Mouse (Mus musculus) cerebellum, adult 2 months (tissue): ENCODE results near the gene Tnr. TPM values are rescaled to one million over a fixed set of nuclear protein-coding genes. Genes with fewer than 3 reads are reported as not detected.

Experiments used
- DNase-seq, 2 experiments: peaks; one replicate each; pipeline ENCODE4 v3.0.0; 2021
- H3K27ac ChIP-seq: fragments of 200-500 bp; 2 replicates; pipeline ENCODE4 v1.5.1; 2012; ENCODE audit warnings: low read length, control low read depth, inconsistent platforms; ENCODE audit not compliant: insufficient read depth
- H3K27me3 ChIP-seq: fragments of 200-500 bp; 2 replicates; pipeline ENCODE4 v1.6.1; 2012; ENCODE audit warnings: inconsistent platforms, mild to moderate bottlenecking, low read length, moderate library complexity; ENCODE audit not compliant: control insufficient read depth, insufficient read depth
- H3K4me1 ChIP-seq: fragments of 200-500 bp; 2 replicates; pipeline ENCODE4 v1.6.1; 2011; ENCODE audit warnings: low read length; ENCODE audit not compliant: control insufficient read depth, insufficient read depth
- H3K4me3 ChIP-seq: fragments of 200-500 bp; replicated peaks from 2 replicates; pipeline ENCODE3; 2011; ENCODE audit warnings: mild to moderate bottlenecking, low read depth, low read length, control low read depth; ENCODE audit not compliant: insufficient read depth
- CTCF ChIP-seq: fragments of 200-500 bp; IDR thresholded peaks from 2 replicates; pipeline ENCODE4 v1.5.1; 2011; ENCODE audit warnings: low read depth, mild to moderate bottlenecking, control low read depth, low read length, moderate library complexity, borderline replicate concordance; ENCODE audit not compliant: insufficient read depth
- POLR2A ChIP-seq: fragments of 200-500 bp; IDR thresholded peaks from 2 replicates; pipeline ENCODE4 v1.6.1; 2011; ENCODE audit warnings: low read length, control low read depth, borderline replicate concordance; ENCODE audit not compliant: insufficient read depth
- WGBS: fragments of 180-500 bp; shearing (Covaris S2); methylation state at CpG from one replicate; pipeline ENCODE4 v1.1.7; 2018; 5-methylcytosine and 5-hydroxymethylcytosine counted together
- polyA plus RNA-seq: library from polyadenylated mRNA; depleted of rRNA; stranded (reverse); fragments of >200 nt; gene quantifications from 2 replicates; pipeline ENCODE4 v1.2.3, GENCODE M21; 2012

Gene Tnr
- polyA plus RNA-seq, 1 experiment: 22.7 TPM

DNA sequence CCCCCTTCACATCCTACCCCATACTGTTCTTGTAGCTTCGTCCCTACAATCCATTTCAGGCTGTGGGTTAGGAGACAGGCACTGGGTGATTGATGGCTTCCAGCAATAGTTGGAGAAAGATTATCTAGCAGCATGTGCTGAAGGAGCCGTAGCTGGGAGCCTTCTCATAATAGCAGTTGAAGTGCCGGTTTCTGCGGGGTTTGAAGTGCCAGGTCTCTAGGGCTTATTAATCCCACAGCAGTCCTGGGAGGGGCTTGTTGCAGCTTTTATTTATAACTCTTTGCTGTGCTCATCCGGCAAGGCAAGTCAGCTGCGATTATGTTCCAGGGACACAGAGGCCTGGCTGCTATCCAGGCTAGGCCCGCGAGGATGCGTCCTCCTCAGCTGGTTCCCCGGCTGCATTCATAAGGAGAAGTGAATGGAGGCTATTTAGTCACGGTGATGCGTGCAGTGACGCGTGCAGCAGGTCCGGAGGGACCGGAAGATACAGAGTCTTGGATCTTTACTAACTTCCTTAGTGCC is 147.1 kb downstream of the Tnr start:
- peak; percentile 53 for DNase-seq
- H3K4me3 ChIP-seq: peak overlapping the region; percentile 36

GRCm38 (mm10) chr1:159671181-159671580 is 147.6 kb downstream of the Tnr start:
- Histone ChIP-seq H3K4me1 (peaks cover 8% of the 10 kb centered on the region; the same call in 1 of the 2 replicates), H3K27ac (no peak overlapping the region), H3K4me3 (peak overlapping the region; percentile 36), H3K27me3 (no peaks in the 10 kb centered on the region)
- TF ChIP-seq POLR2A: no peak
- TF ChIP-seq CTCF: no peak
- DNase-seq: no peak
- 56% methylated on average over 8 of the region's 8 CpGs for WGBS

More for the DNA sequence above, 147.1 kb downstream of the Tnr start:
- 10% methylated on average over 16 of the region's 16 CpGs for WGBS
- no peaks in the 10 kb centered on the region for H3K27me3 ChIP-seq
- TF ChIP-seq CTCF (no peak), POLR2A (no peak)
- no peak overlapping the region; the same call in 1 of the 2 replicates for H3K27ac ChIP-seq
- H3K4me1 ChIP-seq: peaks cover 8% of the 10 kb centered on the region; the same call in 1 of the 2 replicates

- no peak overlapping the region for H3K27ac ChIP-seq
- DNase-seq: no peak
- no peaks in the 10 kb centered on the region for H3K27me3 ChIP-seq
- H3K4me1 ChIP-seq: peaks cover 26% of the 10 kb centered on the region; the same call in 1 of the 2 replicates
- TF ChIP-seq POLR2A: no peak
- TF ChIP-seq CTCF: no peak
- H3K4me3 ChIP-seq: no peak overlapping the region
- WGBS: 98% methylated on average over 1 of the region's 1 CpGs
These were observed 150.7 kb downstream of the Tnr start for GRCm38 (mm10) chr1:159674240-159674639.

DNA sequence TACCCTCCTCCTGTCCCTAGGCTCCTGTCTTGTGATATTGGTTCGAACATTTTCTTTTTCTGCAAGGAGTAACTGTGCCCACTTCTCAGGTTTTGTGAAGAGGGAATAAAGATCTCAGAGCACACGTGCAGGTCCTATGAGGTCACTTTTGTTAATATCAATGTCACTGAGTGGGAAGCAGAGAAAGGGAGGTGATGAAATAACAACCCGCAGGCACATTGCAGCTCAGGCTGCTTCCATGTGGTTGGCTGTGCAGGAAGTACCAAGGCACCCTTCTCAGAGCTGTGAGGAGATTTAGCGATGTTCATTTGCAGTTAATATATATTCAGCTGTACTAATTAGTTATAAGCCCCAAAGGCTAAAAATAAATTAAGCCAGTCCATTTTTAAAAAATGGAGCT is 151.9 kb downstream of the Tnr start:
- no peak for TF ChIP-seq POLR2A
- no peak for TF ChIP-seq CTCF
- no peak for DNase-seq
- 96% methylated on average over 4 of the region's 4 CpGs for WGBS
- Histone ChIP-seq H3K4me3 (no peak overlapping the region), H3K4me1 (peaks cover 26% of the 10 kb centered on the region; the same call in 1 of the 2 replicates), H3K27me3 (no peaks in the 10 kb centered on the region), H3K27ac (no peak overlapping the region)

GRCm38 (mm10) chr1:159678221-159678935 is 154.8 kb downstream of the Tnr start:
- TF ChIP-seq CTCF (no peak), POLR2A (no peak; the same call in 1 of the 2 replicates)
- Histone ChIP-seq H3K27ac (no peak overlapping the region; the same call in 1 of the 2 replicates), H3K27me3 (no peaks in the 10 kb centered on the region), H3K4me1 (peaks cover 29% of the 10 kb centered on the region), H3K4me3 (peak overlapping the region; percentile 39)
- DNase-seq: peak; percentile 86 to 97
- 6% methylated on average over 10 of the region's 10 CpGs for WGBS

DNA sequence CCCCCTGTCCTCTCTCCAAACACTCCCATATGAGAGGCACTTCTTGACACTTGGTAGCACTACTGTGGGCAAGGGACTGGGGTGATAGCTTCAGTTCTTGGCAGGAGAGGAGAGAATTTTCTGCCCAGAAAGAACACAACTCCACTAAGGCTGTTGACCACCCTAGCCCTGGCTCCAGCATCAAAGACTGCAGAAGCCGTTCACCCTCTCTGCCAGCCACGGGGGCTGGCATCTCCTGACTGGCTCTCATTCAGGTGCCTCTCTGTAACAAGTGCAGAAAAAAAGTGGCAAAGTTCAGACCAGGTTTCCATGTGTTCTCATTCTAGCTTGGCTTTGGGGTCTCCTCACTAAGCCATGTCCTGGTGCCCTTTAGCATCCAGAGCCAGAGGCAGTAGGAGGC is 157.7 kb downstream of the Tnr start:
- no peaks in the 10 kb centered on the region for H3K27me3 ChIP-seq
- DNase-seq: no peak
- no peak overlapping the region for H3K4me3 ChIP-seq
- H3K4me1 ChIP-seq: peaks cover 29% of the 10 kb centered on the region
- no peak overlapping the region for H3K27ac ChIP-seq
- WGBS: 54% methylated on average over 2 of the region's 2 CpGs
- TF ChIP-seq CTCF (no peak), POLR2A (no peak)

DNA sequence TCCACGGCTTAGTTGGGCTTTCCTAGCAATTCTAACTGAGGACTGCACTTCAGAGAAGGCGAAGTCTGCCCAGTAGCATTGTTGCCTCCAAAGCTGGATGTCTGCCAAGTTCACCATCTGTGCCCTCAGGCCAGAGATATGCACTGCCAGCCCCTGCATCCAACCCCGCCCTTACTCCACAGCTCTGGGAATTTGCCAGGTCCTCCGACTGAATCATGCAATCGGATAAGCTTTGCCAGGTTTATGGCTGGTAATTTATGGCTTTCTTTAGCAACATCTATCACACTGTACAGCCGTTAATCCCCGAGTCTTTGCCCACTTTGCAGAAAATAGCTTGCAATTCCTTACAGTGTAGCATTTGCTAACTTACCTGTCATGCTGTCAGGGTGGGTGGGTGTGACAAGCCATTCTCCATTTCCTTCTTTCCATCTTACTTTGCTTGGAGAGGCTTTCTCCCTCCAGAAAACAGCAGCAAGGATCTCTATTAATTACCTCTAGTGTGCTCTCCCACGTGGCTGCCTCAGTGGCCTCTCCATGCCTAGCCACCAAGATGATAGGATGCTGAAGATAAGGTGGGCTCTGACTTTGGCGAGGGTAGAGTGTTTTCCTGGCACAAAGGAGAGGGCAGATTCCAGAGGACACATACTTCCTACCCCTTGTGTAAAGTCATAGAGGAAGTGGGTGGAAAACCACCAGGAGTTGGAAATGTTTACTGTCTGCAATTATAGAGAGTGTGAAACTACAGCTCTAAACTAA is 163.1 kb downstream of the Tnr start:
- DNase-seq: peak; percentile 98 to 100

More for the DNA sequence above, 163.1 kb downstream of the Tnr start:
- H3K27me3 ChIP-seq: no peaks in the 10 kb centered on the region
- peaks cover 9% of the 10 kb centered on the region for H3K4me1 ChIP-seq
- peak overlapping the region; percentile 21 for H3K4me3 ChIP-seq
- WGBS: 8% methylated on average over 9 of the region's 9 CpGs
- TF ChIP-seq POLR2A (no peak), CTCF (no peak)
- H3K27ac ChIP-seq: no peak overlapping the region
